Mouse (Mus musculus) thymus, adult 18-20 months (tissue): ENCODE measurements around the gene Lbhd2.
A peak's percentile ranks its signal among the peaks of the same experiment; 100 is the strongest.

Experiments
- DNase-seq, 2 experiments: peaks; one replicate each; pipeline ENCODE4 v3.0.0; 2022; ENCODE audit warnings: mixed read lengths in 2 of 2

The Lbhd2 gene

GRCm38 (mm10) chr12:111406622-111407021 is at the start of gene Lbhd2:
Gene Lbhd2 (plus strand): TSS chr12:111406809.
- no peak for DNase-seq

GRCm38 (mm10) chr12:111360671-111361070 is 45.9 kb upstream of the Lbhd2 start:
- no peak for DNase-seq

- no peak for DNase-seq
These were observed 45.1 kb upstream of the Lbhd2 start for GRCm38 (mm10) chr12:111361319-111362098.

GRCm38 (mm10) chr12:111364234-111364633 is 42.4 kb upstream of the Lbhd2 start:
- no peak for DNase-seq

GRCm38 (mm10) chr12:111367065-111367464 is 39.5 kb upstream of the Lbhd2 start:
- DNase-seq: no peak

GRCm38 (mm10) chr12:111370249-111370648 is 36.4 kb upstream of the Lbhd2 start:
- no peak for DNase-seq

GRCm38 (mm10) chr12:111371905-111372304 is 34.7 kb upstream of the Lbhd2 start:
- no peak for DNase-seq

GRCm38 (mm10) chr12:111373411-111373810 is 33.2 kb upstream of the Lbhd2 start:
- no peak for DNase-seq

GRCm38 (mm10) chr12:111374727-111375126 is 31.9 kb upstream of the Lbhd2 start:
- no peak for DNase-seq

- DNase-seq: no peak
These were observed 31.1 kb upstream of the Lbhd2 start for GRCm38 (mm10) chr12:111375559-111375958.

- DNase-seq: no peak
These were observed 30.6 kb upstream of the Lbhd2 start for GRCm38 (mm10) chr12:111376053-111376452.

GRCm38 (mm10) chr12:111376826-111377331 is 29.7 kb upstream of the Lbhd2 start:
- no peak for DNase-seq

GRCm38 (mm10) chr12:111377376-111377973 is 29.1 kb upstream of the Lbhd2 start, which contains the start of gene Cdc42bpb:
Gene Cdc42bpb (minus strand): TSS chr12:111377718.
- DNase-seq: peak; percentile 17 to 18

- no peak for DNase-seq
These were observed 28.6 kb upstream of the Lbhd2 start for GRCm38 (mm10) chr12:111377986-111378490.

- DNase-seq: no peak
These were observed 27.8 kb upstream of the Lbhd2 start for GRCm38 (mm10) chr12:111378812-111379211.

- no peak for DNase-seq
These were observed 20.5 kb upstream of the Lbhd2 start for GRCm38 (mm10) chr12:111385883-111386641.

GRCm38 (mm10) chr12:111386642-111387120 is 19.9 kb upstream of the Lbhd2 start:
- no peak for DNase-seq

GRCm38 (mm10) chr12:111387146-111387545 is 19.5 kb upstream of the Lbhd2 start:
- no peak for DNase-seq

GRCm38 (mm10) chr12:111394008-111394407 is 12.6 kb upstream of the Lbhd2 start:
- DNase-seq: no peak

GRCm38 (mm10) chr12:111396997-111397396 is 9.6 kb upstream of the Lbhd2 start:
- DNase-seq: no peak

GRCm38 (mm10) chr12:111401454-111402184 is 5.0 kb upstream of the Lbhd2 start:
- DNase-seq: no peak

- no peak for DNase-seq
These were observed 1.7 kb upstream of the Lbhd2 start for GRCm38 (mm10) chr12:111404880-111405279.
